20 mouse cellular contexts compared by ENCODE assay signal in genomic region chr11:104512436-104512835, GRCm38 (mm10). TPM values are rescaled to one million over a fixed set of nuclear protein-coding genes. Genes with fewer than 3 reads are reported as not detected.
A peak's percentile ranks its signal among the peaks of the same experiment; 100 is the strongest.
DNase-seq lines count a peak whose midpoint lies in the region; ATAC-seq lines count a peak whose summit lies in the region.
"Had no signal": no experiment of that assay in that cellular context is flagged by ENCODE, and none has a peak within 500 bp of the region (broad histone marks: within the 10 kb centered on the region; RNA-seq: fewer than 3 reads in every experiment).

No protein-coding gene starts in this region.

- no peak for ATAC-seq in CD4-positive, CD25-positive, alpha-beta regulatory T cell, adult 4 months
- ATAC-seq: forebrain, embryonic 15.5 days; hindbrain, postnatal 0 days; inflammation-experienced regulatory T-cells, adult 6 months; intestine, embryonic 16.5 days had no signal

- DNase-seq in CD4-positive, CD25-positive, alpha-beta regulatory T cell, adult 2 months (ENCODE audit: low read depth, low spot score), result peak; percentile 4
- DNase-seq in adrenal gland, postnatal 10 days, result peak; percentile 30
- DNase-seq in adrenal gland, postnatal 36 days, result peak; percentile 44 to 63
- no peak for DNase-seq in urinary bladder, postnatal 36 days (ENCODE audit: low spot score in 2 of 2)
- DNase-seq in lung, postnatal 4 days, result no peak
- DNase-seq: cerebellum, adult 11 months; cerebellum, adult 2 months; cerebellum, adult 9-11 months; cerebellum, postnatal 36 days; embryo, embryonic 11 days; gastrocnemius, postnatal 25 days; heart, adult 18-20 months; heart, postnatal 10 days; heart, postnatal 36 days; kidney, adult 18-20 months had no signal

RNA-seq across cellular contexts. Expression of gene Cdc27, which starts 38.0 kb away (rescaled TPM):
- polyA plus RNA-seq in CD4-positive, CD25-positive, alpha-beta regulatory T cell, adult 4 months (2017; shearing (Covaris generic)), result 10 to 100 TPM; 14.0 to 15.1 TPM
- total RNA-seq in adrenal gland, postnatal 10 days (2021), result 10 to 100 TPM; 53.0 to 57.6 TPM
- total RNA-seq in adrenal gland, postnatal 36 days (2021), result 10 to 100 TPM; 63.3 to 71.5 TPM

RNA-seq across cellular contexts. Expression of gene Myl4, which starts 38.0 kb away (rescaled TPM):
- 10 to 100 TPM in 1 of 2 experiments, 1 to 10 TPM in 1; 8.2 to 11.4 TPM for polyA plus RNA-seq in CD4-positive, CD25-positive, alpha-beta regulatory T cell, adult 4 months (2017; shearing (Covaris generic))
- total RNA-seq in adrenal gland, postnatal 10 days (2021), result 10 to 100 TPM in 1 of 2 experiments, 1 to 10 TPM in 1; 5.2 to 11.4 TPM
- total RNA-seq in adrenal gland, postnatal 36 days (2021), result 1 to 10 TPM; 3.1 to 3.4 TPM

RNA-seq across cellular contexts. Expression of gene Kansl1, which starts 43.8 kb away (rescaled TPM):
- polyA plus RNA-seq in CD4-positive, CD25-positive, alpha-beta regulatory T cell, adult 4 months (2017; shearing (Covaris generic)), result 10 to 100 TPM; 51.4 to 53.0 TPM
- 10 to 100 TPM; 40.9 to 46.3 TPM for total RNA-seq in adrenal gland, postnatal 10 days (2021)
- 10 to 100 TPM; 45.8 to 46.3 TPM for total RNA-seq in adrenal gland, postnatal 36 days (2021)

Comparison
In these comparisons a context has a peak if more than half of its experiments do, and no peak if none do; other contexts are left out.
1. DNase-seq: peak in CD4-positive, CD25-positive, alpha-beta regulatory T cell, adult 2 months (single experiment), adrenal gland, postnatal 10 days (single experiment) and adrenal gland, postnatal 36 days (2 of 2); none in urinary bladder, postnatal 36 days (0 of 2) and lung, postnatal 4 days (0 of 2).